Mouse (Mus musculus) layer of hippocampus, postnatal 25 days (tissue): ENCODE results near the gene Spata48. TPM values are rescaled to one million over a fixed set of nuclear protein-coding genes. Genes with fewer than 3 reads are reported as not detected.

Experiments used
- DNase-seq, 2 experiments: peaks; one replicate each; pipeline ENCODE4 v3.0.0; 2022; ENCODE audit warnings: mixed read lengths in 2 of 2, low spot score in 1 of 2; ENCODE audit errors: extremely low spot score in 1 of 2
- total RNA-seq, 2 experiments: library from RNA; stranded (reverse); gene quantifications; 2 replicates each; pipeline ENCODE4 v1.2.3; 2021

The Spata48 gene
- total RNA-seq, 2 experiments from 2014 or later: 1.2 to 1.4 TPM

DNA sequence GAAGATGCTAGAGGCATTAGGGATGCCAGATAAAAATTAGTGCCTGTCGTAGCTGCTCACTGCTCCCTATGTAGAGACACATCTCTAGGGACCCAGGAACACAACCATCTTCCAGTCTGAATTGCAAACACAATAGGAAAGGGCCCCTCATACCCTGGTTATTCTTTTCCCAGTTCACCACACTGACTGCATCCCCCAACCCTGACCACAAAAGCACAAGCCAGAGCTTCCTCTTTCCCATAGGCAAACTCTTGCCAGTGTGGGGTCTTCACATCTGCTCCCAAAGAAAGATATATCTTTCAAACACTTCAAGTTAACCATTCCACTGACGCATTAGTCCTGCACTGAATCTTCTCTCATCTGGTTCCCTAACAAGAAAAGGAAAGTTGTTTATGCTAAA is 68.2 kb downstream of the Spata48 start:
- no peak for DNase-seq

DNA sequence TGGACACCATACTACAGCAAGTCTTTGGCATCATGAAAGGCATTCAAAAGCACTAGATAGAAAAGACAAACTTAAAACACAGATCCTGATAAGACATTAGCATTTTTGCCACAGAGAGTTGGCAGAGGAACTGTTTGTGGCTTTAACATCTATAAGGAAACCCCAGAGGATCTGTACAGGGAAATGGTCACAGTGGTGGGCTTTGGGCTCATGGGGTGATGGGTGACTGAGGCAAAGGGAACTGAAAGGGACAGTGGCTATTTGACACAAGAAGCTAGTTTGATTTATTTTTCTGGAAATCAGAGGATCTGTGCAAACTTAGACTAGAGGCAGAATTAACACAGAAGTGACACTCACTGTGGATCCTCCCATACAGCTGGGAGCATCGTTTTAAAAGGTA is 74.4 kb downstream of the Spata48 start:
- DNase-seq: no peak

DNA sequence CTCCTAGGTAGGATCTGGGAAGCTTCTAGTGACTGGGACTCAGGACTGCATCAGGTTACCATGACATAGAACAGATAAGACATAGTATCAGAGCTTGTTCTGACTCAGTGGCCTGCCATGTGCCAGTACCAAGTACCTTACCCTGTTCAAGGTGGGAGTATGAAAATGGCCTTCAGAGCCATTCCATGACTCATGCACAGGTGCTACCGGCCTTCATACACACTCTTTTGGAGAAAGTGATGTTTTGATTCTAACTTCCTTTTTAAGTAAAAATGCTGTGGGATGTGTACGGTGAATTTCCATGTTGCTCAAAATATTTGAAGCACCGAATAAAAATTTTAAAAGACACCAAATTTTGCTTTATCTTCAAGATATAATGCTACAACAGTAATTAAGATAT is 84.1 kb downstream of the Spata48 start:
- DNase-seq: no peak

DNA sequence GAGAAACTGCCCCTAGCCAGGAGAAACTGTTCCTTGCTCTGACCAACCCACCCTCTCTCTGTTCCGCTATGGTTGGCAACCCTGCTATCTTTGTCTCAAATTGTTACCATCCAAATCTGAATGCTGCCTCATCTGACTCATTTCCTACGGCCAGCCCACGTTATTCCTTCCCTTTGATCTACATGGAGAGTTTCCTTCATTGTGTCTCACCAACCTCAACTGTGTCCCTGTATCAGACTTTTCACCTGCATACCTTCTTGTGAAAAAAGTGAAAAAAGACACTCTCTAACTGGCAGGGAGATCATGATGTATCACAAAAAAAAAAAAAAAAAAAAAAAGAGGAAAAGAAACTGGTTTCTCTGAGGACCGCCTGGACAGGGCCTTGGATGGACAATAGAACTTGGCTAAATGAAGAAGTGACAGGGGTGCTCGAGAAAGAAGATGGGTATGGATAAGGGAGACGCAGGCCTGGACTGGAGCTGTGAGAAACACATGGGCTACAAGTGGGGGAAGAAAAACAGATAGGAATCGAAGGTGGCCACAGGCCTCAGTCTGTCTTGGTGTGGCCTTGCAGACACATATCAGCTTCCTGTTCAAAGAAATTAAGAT is 85.1 kb downstream of the Spata48 start:
- DNase-seq: no peak

DNA sequence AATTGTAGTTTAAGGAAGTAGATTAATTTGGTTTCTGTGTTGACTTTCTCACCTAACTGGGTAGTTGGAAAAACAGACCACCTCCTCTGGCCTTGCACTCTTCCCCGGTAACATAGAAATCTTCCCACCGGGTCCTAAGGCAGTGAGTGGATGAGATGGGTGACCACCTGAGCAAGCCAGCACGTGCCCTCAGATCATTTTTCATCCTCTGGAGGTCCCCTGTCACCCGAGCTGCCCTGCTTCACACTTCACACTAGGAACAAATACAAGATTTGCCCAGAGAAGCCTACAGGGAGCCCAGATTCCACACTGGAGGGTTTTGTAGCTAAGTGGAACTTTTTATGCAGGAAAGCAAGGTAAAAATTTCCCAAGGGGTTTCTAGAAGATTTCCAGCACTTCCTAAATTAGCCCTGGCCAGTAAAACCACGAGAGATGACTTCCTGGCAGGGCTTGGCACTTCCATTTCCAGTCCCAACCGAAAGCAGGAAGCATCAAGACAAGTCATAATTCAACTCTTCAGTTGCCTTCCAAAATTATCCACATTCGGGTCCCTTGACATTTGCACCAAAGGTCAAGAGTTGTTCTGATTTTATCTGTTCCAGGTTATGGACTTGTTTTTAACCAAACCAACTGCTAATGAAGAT is 85.8 kb downstream of the Spata48 start:
- no peak for DNase-seq

DNA sequence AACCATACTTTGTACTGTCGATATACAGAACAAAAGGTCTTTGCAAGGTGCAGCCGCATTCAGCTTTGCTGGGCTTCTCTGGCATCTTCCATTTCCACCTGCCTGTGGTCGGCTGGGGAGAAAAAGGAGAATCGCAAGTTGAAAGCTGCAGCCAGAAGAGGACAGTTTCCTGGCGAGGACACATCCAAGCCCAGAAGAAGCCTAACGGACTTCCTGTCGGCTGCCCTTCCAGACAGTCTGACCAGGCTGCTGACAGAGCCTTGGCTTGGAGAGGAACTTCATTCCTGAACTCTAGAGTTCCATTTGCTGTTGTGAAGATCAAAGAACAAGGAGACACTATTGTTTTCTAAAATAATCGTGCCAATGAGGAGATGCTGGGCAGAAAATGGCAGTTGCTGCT is 93.7 kb downstream of the Spata48 start:
- no peak for DNase-seq

DNA sequence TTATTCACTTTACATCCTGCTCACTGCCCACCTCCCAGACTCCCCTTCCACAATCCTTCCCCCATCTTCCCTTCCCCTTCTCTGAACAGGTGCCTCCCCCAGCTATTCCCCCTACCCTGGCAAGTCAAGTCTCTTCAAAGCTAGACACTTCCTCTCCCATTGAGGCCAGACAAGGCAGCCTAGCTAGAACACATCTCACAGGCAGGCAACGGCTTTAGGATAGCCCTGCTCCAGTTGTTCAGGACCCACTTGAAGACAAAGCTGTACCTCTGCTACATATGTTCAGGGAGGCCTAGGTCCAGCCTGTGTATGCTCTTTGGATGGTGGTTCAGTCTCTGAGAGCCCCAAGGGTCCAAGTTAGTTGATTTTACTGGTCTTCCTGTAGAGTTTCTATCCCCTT is 94.3 kb downstream of the Spata48 start:
- no peak for DNase-seq

DNA sequence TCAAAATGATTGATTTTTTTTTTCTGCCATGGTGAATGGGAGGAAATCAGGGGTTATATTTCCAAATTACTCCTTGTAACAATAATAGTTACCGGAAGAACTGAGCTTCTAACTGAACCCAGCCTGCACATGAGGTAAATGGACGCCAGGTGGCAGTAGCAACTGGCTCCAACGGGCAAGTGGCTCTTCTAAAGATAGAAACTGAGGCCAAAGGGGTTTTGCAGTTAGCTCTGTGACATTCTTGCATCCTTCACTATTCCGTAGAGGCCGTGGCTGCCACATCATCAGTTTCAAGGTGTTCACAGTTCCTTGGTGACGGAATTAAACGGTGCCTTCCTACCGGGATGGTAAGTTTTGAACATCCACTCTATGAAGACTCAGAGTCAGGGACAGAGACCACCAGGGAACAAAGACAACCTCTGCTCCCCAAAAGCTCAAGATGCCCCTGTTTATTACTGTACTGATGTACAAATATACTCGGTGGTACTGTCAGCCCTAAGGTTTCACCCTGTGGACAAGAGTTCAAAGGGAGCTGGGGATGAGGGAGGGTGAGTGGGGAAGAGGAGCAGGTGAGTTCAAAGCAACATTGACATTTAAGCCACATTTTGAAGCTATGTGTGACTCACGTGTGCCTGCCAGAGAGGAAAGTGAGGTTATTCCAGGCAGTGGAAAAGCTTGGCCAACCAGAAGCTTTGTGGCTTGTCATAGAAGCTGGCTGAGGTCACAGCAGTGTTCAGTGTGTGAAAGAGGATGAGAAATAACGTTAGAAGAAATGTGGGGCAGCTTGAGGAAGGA is 95.5 kb downstream of the Spata48 start:
- DNase-seq: peak; percentile 14 to 57

DNA sequence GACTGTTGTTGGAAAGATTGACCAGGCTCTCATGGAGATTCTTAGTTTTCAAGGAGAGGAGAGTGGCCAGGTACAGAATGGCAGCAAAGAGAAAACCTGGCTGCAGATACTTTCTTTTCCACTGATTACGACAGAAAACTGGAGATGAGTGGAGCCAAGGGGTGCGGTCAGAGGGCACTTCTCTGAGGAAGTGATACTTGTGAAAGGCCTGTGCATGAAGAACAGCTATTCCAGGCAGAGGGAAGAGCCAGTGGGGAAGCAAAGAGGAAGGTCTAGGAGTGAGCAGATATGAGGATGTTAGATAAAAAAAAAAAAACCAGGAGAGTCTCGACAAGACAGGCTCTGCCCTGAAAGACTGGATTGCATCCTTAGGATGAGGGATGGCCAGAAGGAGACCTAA is 96.8 kb downstream of the Spata48 start:
- DNase-seq: no peak

DNA sequence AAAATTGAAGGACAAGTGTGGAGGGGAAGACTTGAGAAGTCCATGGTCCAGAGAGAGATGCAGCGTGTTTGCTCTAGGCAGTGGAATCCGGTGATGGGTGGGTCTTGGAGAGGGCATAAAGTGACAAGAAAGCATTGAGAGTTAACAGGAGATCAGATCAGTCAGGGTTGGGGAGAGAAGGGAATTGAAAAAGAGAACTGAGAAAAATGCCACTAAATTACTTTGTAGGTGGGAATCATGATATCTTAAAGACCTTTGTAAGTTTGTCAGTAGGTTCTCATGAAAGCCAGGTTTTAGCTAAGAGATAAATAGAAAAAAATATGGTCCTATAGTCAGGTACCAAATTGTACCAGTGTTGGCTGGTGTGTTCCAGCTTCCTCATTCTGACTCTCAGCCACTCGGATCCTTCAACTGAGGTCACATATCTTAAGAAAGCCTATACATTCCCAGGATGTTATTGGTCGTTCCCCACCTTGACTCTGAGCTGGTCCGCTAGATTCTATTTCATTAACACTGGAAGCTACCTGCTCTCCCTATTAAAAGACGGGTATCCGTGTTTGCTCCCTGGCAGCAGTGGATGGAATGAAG is 97.3 kb downstream of the Spata48 start:
- DNase-seq: no peak

DNA sequence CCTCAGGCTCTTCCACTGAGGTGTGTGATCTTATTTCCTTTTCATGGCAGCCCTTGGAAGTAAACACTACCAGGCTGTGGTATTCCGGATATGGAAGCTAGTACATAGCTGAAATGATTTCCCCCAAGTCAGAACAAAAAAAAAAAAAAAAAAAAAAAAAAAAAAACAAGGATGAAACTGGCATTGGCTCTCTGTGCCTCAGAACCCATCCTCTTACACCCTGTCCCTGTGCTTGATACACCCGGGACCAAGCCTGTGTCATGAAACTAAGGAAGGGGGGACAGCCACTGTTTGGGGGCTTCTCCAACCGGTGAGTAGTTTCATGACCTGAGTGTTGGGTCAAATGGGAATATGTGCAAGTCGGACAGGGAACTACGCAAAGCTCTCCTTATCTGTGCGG is 99.2 kb downstream of the Spata48 start:
- DNase-seq: no peak

DNA sequence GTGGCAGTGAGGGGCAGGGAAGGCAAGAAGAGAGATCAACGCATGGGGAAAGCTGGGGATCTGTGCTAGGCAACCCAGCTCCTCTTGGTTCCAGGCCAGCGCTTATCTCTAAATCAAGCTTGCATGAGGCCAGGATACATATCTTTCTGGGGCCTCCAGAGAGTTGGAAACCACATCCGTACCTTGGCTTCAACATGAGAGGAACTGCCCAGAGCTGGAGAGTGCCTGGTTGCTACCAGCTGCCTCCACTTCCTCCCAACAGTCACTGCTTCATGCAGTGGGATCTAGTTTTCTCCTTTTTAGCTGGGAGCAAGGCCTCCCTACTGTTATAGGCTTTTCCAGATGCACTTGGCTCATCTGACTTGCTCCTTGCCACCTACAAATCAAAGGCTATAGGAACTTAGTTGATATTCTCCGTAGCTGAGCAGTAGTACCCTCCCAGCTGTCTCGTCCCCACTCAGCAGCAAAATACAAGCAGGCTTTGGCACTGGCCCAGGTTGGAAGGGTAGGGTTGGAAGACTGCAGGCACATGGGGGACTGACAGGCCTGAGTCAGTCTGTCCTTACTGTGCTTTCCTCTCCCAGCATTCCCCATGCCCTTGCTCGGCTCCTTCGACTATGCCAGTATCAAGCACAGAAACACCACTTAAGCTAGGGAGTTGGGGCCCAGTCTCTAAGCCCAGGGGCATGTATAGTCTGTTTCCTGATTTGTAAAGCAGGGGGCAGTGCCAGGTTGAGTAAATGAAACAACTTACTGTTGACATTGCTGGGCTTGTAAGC is 102.6 kb downstream of the Spata48 start:
- DNase-seq: no peak

Other genes starting within 250 kb of the Spata48 start
- 1 to 10 TPM in 1 of 2 experiments, under 1 TPM in 1; 0.75 to 1.0 TPM for gene Zpbp, start 314 bp downstream of the Spata48 start, total RNA-seq
- gene 4930512M02Rik, start 165.7 kb downstream of the Spata48 start, total RNA-seq: not detected
- gene Ikzf1, start 222.9 kb downstream of the Spata48 start, total RNA-seq: 1 to 10 TPM; 2.4 to 3.2 TPM